18 mouse cellular contexts compared by ENCODE assay signal in genomic region chr3:69509411-69509952, GRCm38 (mm10).
"Had no signal": no experiment of that assay in that cellular context is flagged by ENCODE, and none has a peak within 500 bp of the region (broad histone marks: within the 10 kb centered on the region; RNA-seq: fewer than 3 reads in every experiment).

No protein-coding gene starts in this region.

- H3K4me2 ChIP-seq: liver, embryonic 15.5 days; lung, embryonic 15.5 days; midbrain, embryonic 12.5 days; neural tube, embryonic 12.5 days; stomach, embryonic 15.5 days had no signal

- H3K36me3 ChIP-seq: liver, embryonic 15.5 days; lung, embryonic 15.5 days; midbrain, embryonic 12.5 days; neural tube, embryonic 12.5 days; stomach, embryonic 15.5 days had no signal

- H3K27me3 ChIP-seq: liver, embryonic 15.5 days; lung, embryonic 15.5 days; megakaryocyte, embryonic 14.5 days; midbrain, embryonic 12.5 days; neural tube, embryonic 12.5 days; stomach, embryonic 15.5 days had no signal

- H3K9me3 ChIP-seq: liver, embryonic 15.5 days; lung, embryonic 15.5 days; megakaryocyte, embryonic 14.5 days; midbrain, embryonic 12.5 days; neural tube, embryonic 12.5 days; stomach, embryonic 15.5 days had no signal

- H3K9ac ChIP-seq: liver, embryonic 15.5 days; liver, postnatal 0 days; lung, embryonic 15.5 days; midbrain, embryonic 12.5 days; neural tube, embryonic 12.5 days; stomach, embryonic 15.5 days had no signal

- ATAC-seq: liver, postnatal 0 days had no signal

- DNase-seq: liver, postnatal 0 days; lung, adult 2 months; lung, postnatal 10 days; lung, postnatal 36 days; midbrain, embryonic 14.5 days; retina, postnatal 1 day; right cerebral cortex, adult 18-20 months; right cerebral cortex, postnatal 25 days; thymus, adult 2 months; thymus, postnatal 25 days; thymus, postnatal 4 days had no signal

- H3K4me3 ChIP-seq: liver, embryonic 15.5 days; lung, embryonic 15.5 days; megakaryocyte, embryonic 14.5 days; midbrain, embryonic 12.5 days; neural tube, embryonic 12.5 days; stomach, embryonic 15.5 days had no signal

- H3K4me1 ChIP-seq: liver, embryonic 15.5 days; lung, embryonic 15.5 days; midbrain, embryonic 12.5 days; stomach, embryonic 15.5 days had no signal

- H3K27ac ChIP-seq: liver, embryonic 15.5 days; lung, embryonic 15.5 days; macrophage; midbrain, embryonic 12.5 days; neural tube, embryonic 12.5 days; stomach, embryonic 15.5 days had no signal
